Mouse (Mus musculus) erythroblast, embryonic 14.5 days (primary cell): Measurements from ENCODE around the gene Picalm.

Experiments used
- GATA1 ChIP-seq: IDR thresholded peaks from 2 replicates; pipeline ENCODE4 v1.6.1; 2012; ENCODE audit warnings: low read length, inconsistent platforms, mixed read lengths
- TAL1 ChIP-seq: IDR thresholded peaks from 3 replicates; pipeline ENCODE4 v1.6.1; 2012; ENCODE audit warnings: low read length, inconsistent platforms, mixed read lengths

DNA sequence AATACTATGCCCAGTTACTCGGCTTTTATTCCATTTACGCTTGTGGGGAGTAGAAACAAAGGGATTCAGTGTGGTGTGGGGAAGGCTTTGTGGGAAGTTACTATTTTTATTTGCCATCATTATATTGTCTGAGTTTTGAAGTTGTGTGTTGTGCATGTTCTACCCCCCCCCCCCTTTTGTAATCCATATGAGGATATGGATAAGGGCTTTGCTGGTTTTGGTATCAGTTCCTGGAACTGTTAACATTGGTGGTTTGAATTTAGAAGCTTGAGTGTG lies 1.3 kb downstream of the Picalm start:
- TF ChIP-seq GATA1 (no peak), TAL1 (no peak)
